9 mouse cellular contexts compared by ENCODE assay signal in the genomic region with DNA sequence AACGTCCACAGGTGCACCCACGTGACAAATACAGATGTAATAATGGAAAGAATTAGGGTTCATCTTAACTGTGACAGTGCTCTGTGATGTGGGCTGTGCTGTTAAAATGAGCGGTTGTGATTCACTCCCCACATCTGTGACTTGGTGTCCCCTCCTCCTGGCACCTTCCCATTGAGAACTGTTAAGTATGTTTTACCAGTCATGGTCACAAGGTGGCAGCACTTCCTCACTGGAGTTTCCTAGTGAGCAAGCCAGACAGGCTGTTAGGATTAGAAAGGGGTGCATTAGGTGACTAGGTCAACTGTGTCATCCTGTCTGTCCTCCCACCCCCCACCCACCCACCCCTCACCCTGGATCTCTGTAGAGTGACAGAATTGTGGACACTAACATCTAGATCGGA. TPM values are rescaled to one million over a fixed set of nuclear protein-coding genes. Genes with fewer than 3 reads are reported as not detected.
A peak's percentile ranks its signal among the peaks of the same experiment; 100 is the strongest.
DNase-seq lines count a peak whose midpoint lies in the region; ATAC-seq and TF ChIP-seq lines count a peak whose summit lies in the region.
"Had no signal": no experiment of that assay in that cellular context is flagged by ENCODE, and none has a peak within 500 bp of the region (broad histone marks: within the 10 kb centered on the region; RNA-seq: fewer than 3 reads in every experiment).

No protein-coding gene starts in this region.

- DNase-seq in ES-CJ7 (ENCODE audit: low read depth, low spot score) = peak; percentile 89
- DNase-seq in hindbrain, embryonic 11.5 days (ENCODE audit: low spot score) = peak; percentile 91
- DNase-seq in layer of hippocampus, postnatal 10 days (ENCODE audit: low spot score in 2 of 2) = peak; percentile 90 to 91
- DNase-seq in lung, postnatal 25 days (ENCODE audit: low spot score) = peak; percentile 85
- DNase-seq in right cerebral cortex, adult 2 months (ENCODE audit: low spot score in 2 of 2) = peak; percentile 86 to 95
- DNase-seq in urinary bladder, postnatal 14 days (ENCODE audit: low spot score) = peak; percentile 88

- no peak for TF ChIP-seq POLR2A in bone marrow macrophage, adult 2 months (IDR thresholded peaks at IDR 0.05; ENCODE audit: borderline replicate concordance, low read depth, low read length)

- no peak overlapping the region for H3K4me3 ChIP-seq in bone marrow macrophage, adult 2 months (ENCODE audit: insufficient read depth, low read length)
- H3K4me3 ChIP-seq in hindbrain, embryonic 11.5 days (ENCODE audit: low read depth, low read length) = no peak overlapping the region

- peak; percentile 54; the same call in 1 of the 2 replicates for ATAC-seq in erythroid progenitor cell, adult 5-6 weeks (replicated peaks; ENCODE audit: low FRiP score, poor library complexity, severe bottlenecking)
- ATAC-seq in hindbrain, embryonic 11.5 days (ENCODE audit: low FRiP score) = peak; percentile 45; the same call in 1 of the 2 replicates

- H3K4me1 ChIP-seq in bone marrow macrophage, adult 2 months (ENCODE audit: control insufficient read depth, insufficient read depth, low read length) = no peaks in the 10 kb centered on the region
- no peaks in the 10 kb centered on the region for H3K4me1 ChIP-seq in hindbrain, embryonic 11.5 days (replicated peaks; ENCODE audit: control insufficient read depth, insufficient read depth, low read length)

- no peaks in the 10 kb centered on the region for H3K36me3 ChIP-seq in hindbrain, embryonic 11.5 days (ENCODE audit: control insufficient read depth, insufficient read depth, low read length)

- no peak overlapping the region for H3K27ac ChIP-seq in bone marrow macrophage, adult 2 months (ENCODE audit: insufficient read depth, low read depth, low read length)
- H3K27ac ChIP-seq in hindbrain, embryonic 11.5 days (ENCODE audit: low read depth, low read length) = no peak overlapping the region

- TF ChIP-seq CTCF in bone marrow macrophage, adult 2 months (IDR thresholded peaks at IDR 0.05; ENCODE audit: low read depth, low read length) = peak; percentile 45; the same call in 1 of the 2 replicates

- 43% methylated on average over 4 of the region's 4 CpGs for WGBS in hindbrain, embryonic 11.5 days

- H3K9me3 ChIP-seq in hindbrain, embryonic 11.5 days (ENCODE audit: control insufficient read depth, low read length) = no peaks in the 10 kb centered on the region

- no peak overlapping the region for H3K4me2 ChIP-seq in hindbrain, embryonic 11.5 days (replicated peaks; ENCODE audit: low read depth, low read length)

- H3K9ac ChIP-seq in hindbrain, embryonic 11.5 days (ENCODE audit: low read depth, low read length) = no peak overlapping the region

- H3K27me3 ChIP-seq in hindbrain, embryonic 11.5 days (ENCODE audit: control insufficient read depth, insufficient read depth, low read length) = no peaks in the 10 kb centered on the region; the same call in 1 of the 2 replicates

RNA-seq across cellular contexts. Expression of a gene that starts 11.7 kb away (rescaled TPM):
- not detected in 2 replicates for polyA plus RNA-seq in bone marrow macrophage, adult 2 months (2012; ENCODE audit: insufficient read depth, insufficient read length, missing spikeins)
- not detected in 2 replicates for total RNA-seq in erythroid progenitor cell, adult 5-6 weeks (2015; ENCODE audit: low replicate concordance)
- not detected in 2 replicates for total RNA-seq in erythroid progenitor cell, adult 5-6 weeks (2017; ENCODE audit: low replicate concordance)
- polyA plus RNA-seq in hindbrain, embryonic 11.5 days (2014; fragmentation: Nextera tagmentation; extraction: Ambion mirVana) = 0.28 TPM in 1 of 2 replicates, not detected in the other
- not detected for total RNA-seq in layer of hippocampus, postnatal 10 days (2021)

RNA-seq across cellular contexts. Expression of a gene that starts 25.9 kb away (rescaled TPM):
- polyA plus RNA-seq in bone marrow macrophage, adult 2 months (2012; ENCODE audit: insufficient read depth, insufficient read length, missing spikeins) = 28.7 and 37.1 TPM in 2 replicates
- 1.1 and 10.9 TPM in 2 replicates for total RNA-seq in erythroid progenitor cell, adult 5-6 weeks (2015; ENCODE audit: low replicate concordance)
- 0.23 and 13.1 TPM in 2 replicates for total RNA-seq in erythroid progenitor cell, adult 5-6 weeks (2017; ENCODE audit: low replicate concordance)
- polyA plus RNA-seq in hindbrain, embryonic 11.5 days (2014; fragmentation: Nextera tagmentation; extraction: Ambion mirVana) = 2.6 and 3.3 TPM in 2 replicates
- 1 to 10 TPM; 5.5 to 6.8 TPM for total RNA-seq in layer of hippocampus, postnatal 10 days (2021)

RNA-seq across cellular contexts. Expression of a gene that starts 53.0 kb away (rescaled TPM):
- polyA plus RNA-seq in bone marrow macrophage, adult 2 months (2012; ENCODE audit: insufficient read depth, insufficient read length, missing spikeins) = 20.1 and 21.5 TPM in 2 replicates
- total RNA-seq in erythroid progenitor cell, adult 5-6 weeks (2015; ENCODE audit: low replicate concordance) = 52.0 and 58.4 TPM in 2 replicates
- total RNA-seq in erythroid progenitor cell, adult 5-6 weeks (2017; ENCODE audit: low replicate concordance) = 9.5 and 13.3 TPM in 2 replicates
- polyA plus RNA-seq in hindbrain, embryonic 11.5 days (2014; fragmentation: Nextera tagmentation; extraction: Ambion mirVana) = 0.74 and 1.4 TPM in 2 replicates
- total RNA-seq in layer of hippocampus, postnatal 10 days (2021) = 1 to 10 TPM; 2.1 to 2.4 TPM

RNA-seq across cellular contexts. Expression of a gene that starts 54.9 kb away (rescaled TPM):
- polyA plus RNA-seq in bone marrow macrophage, adult 2 months (2012; ENCODE audit: insufficient read depth, insufficient read length, missing spikeins) = not detected in 2 replicates
- not detected in 2 replicates for total RNA-seq in erythroid progenitor cell, adult 5-6 weeks (2015; ENCODE audit: low replicate concordance)
- total RNA-seq in erythroid progenitor cell, adult 5-6 weeks (2017; ENCODE audit: low replicate concordance) = not detected in 2 replicates
- not detected in 2 replicates for polyA plus RNA-seq in hindbrain, embryonic 11.5 days (2014; fragmentation: Nextera tagmentation; extraction: Ambion mirVana)
- total RNA-seq in layer of hippocampus, postnatal 10 days (2021) = not detected
- polyA plus RNA-seq: liver, embryonic 16.5 days had no signal
